Mouse (Mus musculus) urinary bladder, postnatal 14 days (tissue): ENCODE data around the gene Ttll11.

Experiments
- DNase-seq: peaks from one replicate; pipeline ENCODE4 v3.0.0; 2021; ENCODE audit warnings: low spot score

Ttll11 gene

GRCm38 (mm10) chr2:35825157-35825556, 154.6 kb downstream of the Ttll11 start:
- no peak for DNase-seq

GRCm38 (mm10) chr2:35823589-35823988, 156.1 kb downstream of the Ttll11 start:
- no peak for DNase-seq

GRCm38 (mm10) chr2:35818883-35819282, 160.8 kb downstream of the Ttll11 start:
- no peak for DNase-seq

- peak; percentile 18 for DNase-seq
Observed at GRCm38 (mm10) chr2:35816056-35816661, 163.6 kb downstream of the Ttll11 start.

GRCm38 (mm10) chr2:35812561-35812933, 167.2 kb downstream of the Ttll11 start:
- DNase-seq, result no peak

- DNase-seq, result no peak
Observed at GRCm38 (mm10) chr2:35811801-35812560, 167.7 kb downstream of the Ttll11 start.

GRCm38 (mm10) chr2:35810027-35810426, 169.7 kb downstream of the Ttll11 start:
- DNase-seq, result no peak

- DNase-seq, result no peak
Observed at GRCm38 (mm10) chr2:35809141-35809540, 170.6 kb downstream of the Ttll11 start.

GRCm38 (mm10) chr2:35805881-35806280, 173.8 kb downstream of the Ttll11 start:
- DNase-seq, result no peak

- DNase-seq, result no peak
Observed at GRCm38 (mm10) chr2:35803095-35803494, 176.6 kb downstream of the Ttll11 start.

- DNase-seq, result no peak
Observed at GRCm38 (mm10) chr2:35801759-35802158, 178.0 kb downstream of the Ttll11 start.

- no peak for DNase-seq
Observed at GRCm38 (mm10) chr2:35799073-35799472, 180.6 kb downstream of the Ttll11 start.

GRCm38 (mm10) chr2:35797998-35798397, 181.7 kb downstream of the Ttll11 start:
- DNase-seq, result no peak

GRCm38 (mm10) chr2:35789362-35790326, 190.1 kb downstream of the Ttll11 start:
- DNase-seq, result no peak

- DNase-seq, result peak; percentile 48
Observed at GRCm38 (mm10) chr2:35785877-35786276, 193.8 kb downstream of the Ttll11 start.

- DNase-seq, result no peak
Observed at GRCm38 (mm10) chr2:35783368-35783767, 196.3 kb downstream of the Ttll11 start.

- DNase-seq, result no peak
Observed at GRCm38 (mm10) chr2:35779266-35779665, 200.4 kb downstream of the Ttll11 start.

- no peak for DNase-seq
Observed at GRCm38 (mm10) chr2:35776935-35777334, 202.8 kb downstream of the Ttll11 start.

- DNase-seq, result no peak
Observed at GRCm38 (mm10) chr2:35775651-35776055, 204.1 kb downstream of the Ttll11 start.

GRCm38 (mm10) chr2:35770541-35770940, 209.2 kb downstream of the Ttll11 start:
- DNase-seq, result no peak

GRCm38 (mm10) chr2:35769398-35769797, 210.3 kb downstream of the Ttll11 start:
- DNase-seq, result no peak

GRCm38 (mm10) chr2:35768538-35769238, 211.0 kb downstream of the Ttll11 start:
- DNase-seq, result no peak
